Mouse (Mus musculus): ENCODE measurements at regions not wholly inside any gene's neighbourhood (a gene's known extent, or its start where the extent isn't known, plus 50 kb on each side); places are given as distances from the start of the nearest gene placed in this dataset.

- Histone ChIP-seq H3K4me1 (ENCODE audit: insufficient read depth, low read length) (no peaks in the 10 kb centered on the region), H3K4me3 (ENCODE audit: low read depth, low read length) (no peak overlapping the region), H3K27me3 (ENCODE audit: insufficient read depth, low read length) (no peaks in the 10 kb centered on the region), H3K4me2 (ENCODE audit: low read depth, low read length, poor library complexity, severe bottlenecking) (no peak overlapping the region), H3K9ac (replicated peaks; ENCODE audit: low read length, poor library complexity, severe bottlenecking) (no peak overlapping the region), H3K36me3 (ENCODE audit: insufficient read depth, low read length) (no peaks in the 10 kb centered on the region), H3K27ac (ENCODE audit: low read depth, low read length) (no peak overlapping the region), H3K9me3 (ENCODE audit: low read length) (no peaks in the 10 kb centered on the region)
- no peak for DNase-seq (ENCODE audit: low spot score)
- WGBS: 62% methylated on average over 4 of the region's 4 CpGs
- ATAC-seq (ENCODE audit: low FRiP score): no peak
- TF ChIP-seq CTCF (IDR thresholded peaks at IDR 0.05): no peak
Observed at GRCm38 (mm10) chr4:45583966-45584365, 51.7 kb upstream of the Shb start.

- 87% methylated on average over 5 of the region's 5 CpGs for WGBS
- Histone ChIP-seq H3K4me2 (ENCODE audit: low read depth, low read length, poor library complexity, severe bottlenecking) (no peak overlapping the region), H3K9ac (replicated peaks; ENCODE audit: low read length, poor library complexity, severe bottlenecking) (no peak overlapping the region), H3K27ac (ENCODE audit: low read depth, low read length) (no peak overlapping the region), H3K4me3 (ENCODE audit: low read depth, low read length) (no peak overlapping the region), H3K27me3 (ENCODE audit: insufficient read depth, low read length) (no peaks in the 10 kb centered on the region), H3K4me1 (ENCODE audit: insufficient read depth, low read length) (no peaks in the 10 kb centered on the region), H3K9me3 (ENCODE audit: low read length) (no peaks in the 10 kb centered on the region), H3K36me3 (ENCODE audit: insufficient read depth, low read length) (no peaks in the 10 kb centered on the region)
- TF ChIP-seq CTCF (IDR thresholded peaks at IDR 0.05): no peak
- ATAC-seq (ENCODE audit: low FRiP score) (no peak), DNase-seq (ENCODE audit: low spot score) (no peak)
Observed at GRCm38 (mm10) chr4:45582496-45582895, 50.2 kb upstream of the Shb start.

Measured in midbrain, postnatal 0 days (tissue).